Mouse (Mus musculus) hindbrain, embryonic 15.5 days (tissue): ENCODE data around the gene Kcnd3. TPM values are rescaled to one million over a fixed set of nuclear protein-coding genes. Genes with fewer than 3 reads are reported as not detected.
A peak's percentile ranks its signal among the peaks of the same experiment; 100 is the strongest.

Experiments used
- ATAC-seq: fragments of 200-750 bp; cut with Nextera tagmentation; 2 replicates; pipeline ENCODE4 v1.8.0; 2017; ENCODE audit warnings: low read depth, moderate number of reproducible peaks, moderate TSS enrichment; ENCODE audit not compliant: low FRiP score
- H3K27ac ChIP-seq: fragments of 300-500 bp; sonication (generic); replicated peaks from 2 replicates; pipeline ENCODE4 v1.5.1; 2015; ENCODE audit warnings: mild to moderate bottlenecking, inconsistent platforms
- H3K27me3 ChIP-seq: fragments of 300-500 bp; sonication (generic); 2 replicates; pipeline ENCODE4 v1.6.1; 2015; ENCODE audit warnings: control low read depth, inconsistent platforms
- H3K36me3 ChIP-seq: fragments of 300-500 bp; sonication (generic); 2 replicates; pipeline ENCODE4 v1.6.1; 2015; ENCODE audit warnings: control low read depth, inconsistent platforms
- H3K4me1 ChIP-seq: fragments of 300-500 bp; sonication (generic); replicated peaks from 2 replicates; pipeline ENCODE4 v1.6.1; 2015; ENCODE audit warnings: control low read depth, inconsistent platforms
- H3K4me2 ChIP-seq: fragments of 300-500 bp; sonication (generic); 2 replicates; pipeline ENCODE4 v1.6.1; 2015; ENCODE audit warnings: moderate library complexity, mild to moderate bottlenecking, inconsistent platforms
- H3K4me3 ChIP-seq: fragments of 300-500 bp; sonication (generic); 2 replicates; pipeline ENCODE4 v1.5.1; 2015; ENCODE audit warnings: mild to moderate bottlenecking, inconsistent platforms
- H3K9ac ChIP-seq: fragments of 300-500 bp; sonication (generic); 2 replicates; pipeline ENCODE4 v1.6.1; 2015; ENCODE audit warnings: inconsistent platforms
- H3K9me3 ChIP-seq: fragments of 300-500 bp; sonication (generic); 2 replicates; pipeline ENCODE4 v1.6.1; 2016; ENCODE audit warnings: control low read depth, inconsistent platforms
- WGBS: fragments of 180-500 bp; shearing (Covaris S2); methylation state at CpG from one replicate; pipeline ENCODE4 v1.1.7; 2015; 5-methylcytosine and 5-hydroxymethylcytosine counted together
- polyA plus RNA-seq: library from polyadenylated mRNA; unstranded; fragments of >200 nt; fragmentation: Nextera tagmentation; extraction: Ambion mirVana; gene quantifications from 2 replicates; pipeline ENCODE4 v1.2.1, GENCODE M21; 2015

The Kcnd3 gene
- polyA plus RNA-seq, 1 experiment from 2014 or later: 10.0 TPM

- 71% methylated on average over 9 of the region's 9 CpGs for WGBS
- H3K9ac ChIP-seq: no peak overlapping the region
- H3K4me2 ChIP-seq: no peak overlapping the region
- no peak overlapping the region for H3K4me3 ChIP-seq
- peaks cover 59% of the 10 kb centered on the region for H3K4me1 ChIP-seq
- peak; percentile 36; the same call in 1 of the 2 replicates for ATAC-seq
- H3K27me3 ChIP-seq: no peaks in the 10 kb centered on the region
- no peaks in the 10 kb centered on the region for H3K9me3 ChIP-seq
- peak overlapping the region; percentile 43 for H3K27ac ChIP-seq
- no peaks in the 10 kb centered on the region for H3K36me3 ChIP-seq
Observed at GRCm38 (mm10) chr3:105569950-105570349, 117.8 kb downstream of the Kcnd3 start.

- WGBS: 41% methylated on average over 3 of the region's 3 CpGs
- H3K9ac ChIP-seq: no peak overlapping the region
- no peaks in the 10 kb centered on the region for H3K9me3 ChIP-seq
- no peak for ATAC-seq
- H3K4me3 ChIP-seq: no peak overlapping the region
- H3K27ac ChIP-seq: no peak overlapping the region
- no peaks in the 10 kb centered on the region for H3K36me3 ChIP-seq
- H3K27me3 ChIP-seq: no peaks in the 10 kb centered on the region
- H3K4me1 ChIP-seq: peaks cover 59% of the 10 kb centered on the region
- no peak overlapping the region for H3K4me2 ChIP-seq
Observed at GRCm38 (mm10) chr3:105570818-105571217, 118.7 kb downstream of the Kcnd3 start.

GRCm38 (mm10) chr3:105571944-105572343, 119.8 kb downstream of the Kcnd3 start:
- Histone ChIP-seq H3K27me3 (no peaks in the 10 kb centered on the region), H3K4me1 (peaks cover 51% of the 10 kb centered on the region), H3K9ac (no peak overlapping the region), H3K9me3 (no peaks in the 10 kb centered on the region), H3K36me3 (no peaks in the 10 kb centered on the region), H3K4me3 (no peak overlapping the region), H3K27ac (no peak overlapping the region), H3K4me2 (no peak overlapping the region)
- no peak for ATAC-seq
- WGBS: 81% methylated on average over 1 of the region's 1 CpGs

GRCm38 (mm10) chr3:105573156-105573555, 121.0 kb downstream of the Kcnd3 start:
- Histone ChIP-seq H3K4me1 (peaks cover 39% of the 10 kb centered on the region), H3K9ac (no peak overlapping the region), H3K27ac (no peak overlapping the region), H3K4me2 (no peak overlapping the region), H3K36me3 (no peaks in the 10 kb centered on the region), H3K9me3 (no peaks in the 10 kb centered on the region), H3K4me3 (no peak overlapping the region), H3K27me3 (no peaks in the 10 kb centered on the region)
- 84% methylated on average over 2 of the region's 2 CpGs for WGBS
- no peak for ATAC-seq

- H3K36me3 ChIP-seq: no peaks in the 10 kb centered on the region
- no peak for ATAC-seq
- H3K4me3 ChIP-seq: no peak overlapping the region
- H3K9me3 ChIP-seq: no peaks in the 10 kb centered on the region
- no peaks in the 10 kb centered on the region for H3K4me1 ChIP-seq
- H3K27me3 ChIP-seq: no peaks in the 10 kb centered on the region
- no peak overlapping the region for H3K27ac ChIP-seq
- no peak overlapping the region for H3K4me2 ChIP-seq
- 84% methylated on average over 3 of the region's 3 CpGs for WGBS
- no peak overlapping the region for H3K9ac ChIP-seq
Observed at GRCm38 (mm10) chr3:105578320-105578719, 126.2 kb downstream of the Kcnd3 start.

GRCm38 (mm10) chr3:105581119-105581518, 129.0 kb downstream of the Kcnd3 start:
- no peak overlapping the region for H3K27ac ChIP-seq
- WGBS: 69% methylated on average over 6 of the region's 6 CpGs
- H3K4me1 ChIP-seq: peaks cover 6% of the 10 kb centered on the region
- H3K4me3 ChIP-seq: no peak overlapping the region
- H3K4me2 ChIP-seq: no peak overlapping the region
- H3K9ac ChIP-seq: no peak overlapping the region
- H3K27me3 ChIP-seq: no peaks in the 10 kb centered on the region
- no peaks in the 10 kb centered on the region for H3K36me3 ChIP-seq
- ATAC-seq: no peak
- no peaks in the 10 kb centered on the region for H3K9me3 ChIP-seq

- no peaks in the 10 kb centered on the region for H3K36me3 ChIP-seq
- H3K4me1 ChIP-seq: peaks cover 20% of the 10 kb centered on the region
- H3K27me3 ChIP-seq: no peaks in the 10 kb centered on the region
- peak; percentile 80 for ATAC-seq
- 1% methylated on average over 4 of the region's 4 CpGs for WGBS
- H3K9ac ChIP-seq: no peak overlapping the region
- no peaks in the 10 kb centered on the region for H3K9me3 ChIP-seq
- no peak overlapping the region for H3K4me3 ChIP-seq
- no peak overlapping the region for H3K4me2 ChIP-seq
- peak overlapping the region; percentile 42; the same call in 1 of the 2 replicates for H3K27ac ChIP-seq
Observed at GRCm38 (mm10) chr3:105585734-105586159, 133.6 kb downstream of the Kcnd3 start.

GRCm38 (mm10) chr3:105590056-105590672, 138.0 kb downstream of the Kcnd3 start:
- Histone ChIP-seq H3K9ac (no peak overlapping the region), H3K27ac (peak overlapping the region; percentile 66), H3K9me3 (no peaks in the 10 kb centered on the region), H3K4me1 (peaks cover 26% of the 10 kb centered on the region), H3K36me3 (no peaks in the 10 kb centered on the region), H3K4me2 (no peak overlapping the region), H3K4me3 (no peak overlapping the region), H3K27me3 (no peaks in the 10 kb centered on the region)
- 51% methylated on average over 15 of the region's 15 CpGs for WGBS
- peak; percentile 80 for ATAC-seq

- Histone ChIP-seq H3K9me3 (no peaks in the 10 kb centered on the region), H3K4me1 (peaks cover 18% of the 10 kb centered on the region), H3K4me3 (no peak overlapping the region), H3K9ac (no peak overlapping the region), H3K27ac (no peak overlapping the region), H3K36me3 (no peaks in the 10 kb centered on the region), H3K27me3 (no peaks in the 10 kb centered on the region), H3K4me2 (no peak overlapping the region)
- ATAC-seq: no peak
- WGBS: 84% methylated on average over 1 of the region's 1 CpGs
Observed at GRCm38 (mm10) chr3:105591766-105592165, 139.6 kb downstream of the Kcnd3 start.

- ATAC-seq: no peak
- H3K4me1 ChIP-seq: peaks cover 18% of the 10 kb centered on the region
- no peak overlapping the region for H3K9ac ChIP-seq
- H3K4me3 ChIP-seq: no peak overlapping the region
- H3K27ac ChIP-seq: no peak overlapping the region
- WGBS: 78% methylated on average over 2 of the region's 2 CpGs
- no peak overlapping the region for H3K4me2 ChIP-seq
- no peaks in the 10 kb centered on the region for H3K27me3 ChIP-seq
- H3K36me3 ChIP-seq: no peaks in the 10 kb centered on the region
- H3K9me3 ChIP-seq: no peaks in the 10 kb centered on the region
Observed at GRCm38 (mm10) chr3:105592246-105592645, 140.1 kb downstream of the Kcnd3 start.

GRCm38 (mm10) chr3:105600483-105600882, 148.4 kb downstream of the Kcnd3 start:
- no peak for ATAC-seq
- no peaks in the 10 kb centered on the region for H3K27me3 ChIP-seq
- no peak overlapping the region for H3K27ac ChIP-seq
- H3K9me3 ChIP-seq: no peaks in the 10 kb centered on the region
- H3K9ac ChIP-seq: no peak overlapping the region
- H3K4me2 ChIP-seq: no peak overlapping the region
- H3K4me1 ChIP-seq: no peaks in the 10 kb centered on the region
- H3K36me3 ChIP-seq: no peaks in the 10 kb centered on the region
- H3K4me3 ChIP-seq: no peak overlapping the region
- 88% methylated on average over 4 of the region's 4 CpGs for WGBS

GRCm38 (mm10) chr3:105602966-105603365, 150.8 kb downstream of the Kcnd3 start:
- no peak overlapping the region for H3K9ac ChIP-seq
- no peaks in the 10 kb centered on the region for H3K27me3 ChIP-seq
- no peak for ATAC-seq

GRCm38 (mm10) chr3:105605726-105606125, 153.6 kb downstream of the Kcnd3 start:
- 78% methylated on average over 5 of the region's 5 CpGs for WGBS
- ATAC-seq: no peak

More at GRCm38 (mm10) chr3:105602966-105603365, 150.8 kb downstream of the Kcnd3 start:
- Histone ChIP-seq H3K36me3 (no peaks in the 10 kb centered on the region), H3K4me3 (no peak overlapping the region), H3K4me2 (no peak overlapping the region), H3K4me1 (no peaks in the 10 kb centered on the region), H3K27ac (no peak overlapping the region), H3K9me3 (no peaks in the 10 kb centered on the region)
- WGBS: 76% methylated on average over 5 of the region's 5 CpGs

More at GRCm38 (mm10) chr3:105605726-105606125, 153.6 kb downstream of the Kcnd3 start:
- Histone ChIP-seq H3K4me1 (no peaks in the 10 kb centered on the region), H3K27ac (no peak overlapping the region), H3K4me2 (no peak overlapping the region), H3K36me3 (no peaks in the 10 kb centered on the region), H3K27me3 (no peaks in the 10 kb centered on the region), H3K9ac (no peak overlapping the region), H3K9me3 (no peaks in the 10 kb centered on the region), H3K4me3 (no peak overlapping the region)
